Mouse (Mus musculus): Measurements from ENCODE around the gene Mnat1. TPM values are rescaled to one million over a fixed set of nuclear protein-coding genes. Genes with fewer than 3 reads are reported as not detected.
A peak's percentile ranks its signal among the peaks of the same experiment; 100 is the strongest.
"Not testable (repeated sequence)": the region's sequence is repeated elsewhere in the genome, so short reads cannot be mapped to it uniquely, and the experiment has no call there.

Mnat1 gene
- total and polyA plus RNA-seq, 2 experiments from 2014 or later, result 13.2 to 16.1 TPM

DNA sequence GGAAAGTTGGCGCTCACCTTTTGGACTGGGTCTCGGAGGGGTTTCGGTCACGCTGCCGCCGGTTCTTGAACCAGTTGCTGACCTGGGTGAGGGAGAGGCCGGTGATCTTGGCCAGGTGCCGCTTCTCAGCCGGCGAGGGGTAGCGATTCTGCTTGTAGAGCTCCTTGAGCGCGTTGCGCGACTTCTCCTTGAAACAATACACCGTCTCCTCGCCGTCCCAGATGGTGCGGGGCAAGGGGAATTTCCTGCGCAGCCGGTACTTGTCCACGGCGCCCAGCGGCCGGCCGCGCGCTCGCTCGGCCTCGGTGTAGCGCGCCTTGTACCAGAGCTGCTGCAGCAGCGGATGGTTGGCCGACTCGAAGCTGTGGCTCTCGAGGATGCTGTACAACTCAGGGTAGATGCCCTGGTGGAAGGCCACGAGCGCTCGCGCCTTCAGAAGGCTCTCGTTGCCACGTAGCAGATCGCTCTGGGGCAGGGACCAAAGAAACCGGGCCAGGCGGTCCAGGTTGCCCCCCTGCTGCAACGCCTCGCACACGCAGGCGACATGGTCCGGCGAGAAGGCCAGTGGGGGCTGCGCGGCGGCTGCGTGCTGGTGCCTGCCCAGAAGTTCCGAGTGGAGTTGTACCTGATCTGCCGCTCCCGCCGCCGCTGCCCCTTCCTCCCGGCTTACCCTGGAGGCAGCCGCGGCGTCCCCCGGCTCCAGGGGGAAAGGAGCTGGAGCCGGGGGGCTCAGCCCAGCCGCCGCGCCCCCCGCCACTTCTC lies 11.0 kb upstream of the Mnat1 start:
- DNase-seq (ENCODE audit: low spot score) (peak; percentile 5), ATAC-seq (ENCODE audit: low FRiP score) (no peak)
- under 1% methylated on average over 60 of the region's 71 CpGs for WGBS
- Histone ChIP-seq H3K4me2 (ENCODE audit: low read depth, low read length, poor library complexity, severe bottlenecking) (peak overlapping the region; percentile 100), H3K9ac (replicated peaks; ENCODE audit: low read length, poor library complexity, severe bottlenecking) (peak overlapping the region; percentile 63), H3K4me1 (ENCODE audit: insufficient read depth, low read length) (no peaks in the 10 kb centered on the region), H3K9me3 (ENCODE audit: low read length) (no peaks in the 10 kb centered on the region), H3K27me3 (ENCODE audit: insufficient read depth, low read length) (peaks cover 17% of the 10 kb centered on the region; the same call in 1 of the 2 replicates), H3K27ac (ENCODE audit: low read depth, low read length) (no peak overlapping the region), H3K36me3 (ENCODE audit: insufficient read depth, low read length) (no peaks in the 10 kb centered on the region), H3K4me3 (ENCODE audit: low read depth, low read length) (peak overlapping the region; percentile 52)
- TF ChIP-seq CTCF (IDR thresholded peaks at IDR 0.05), result no peak

DNA sequence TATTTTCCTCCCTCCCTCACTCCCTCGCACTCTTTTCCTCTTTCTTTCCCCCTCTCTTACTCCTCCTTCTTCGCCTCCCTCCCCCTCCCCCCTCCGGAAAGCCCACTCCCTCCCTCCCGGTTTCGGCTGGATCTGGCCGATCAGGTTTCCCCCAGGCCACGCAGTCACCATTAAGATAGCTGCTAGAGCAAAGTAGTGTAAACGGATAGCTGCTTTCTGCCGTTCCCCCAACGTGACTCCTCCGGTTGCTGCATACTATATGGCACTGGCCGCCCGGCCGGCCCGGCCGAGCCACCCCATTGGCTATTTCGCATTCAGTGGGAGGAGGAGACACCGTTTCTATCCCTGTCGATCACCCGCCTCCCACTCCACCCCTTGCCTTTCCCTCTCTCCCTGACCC lies 10.3 kb upstream of the Mnat1 start, which contains the start of gene Six4:
TSS of gene Six4 (minus strand) at position 261 of the 400 bp plus-strand sequence.
- Histone ChIP-seq H3K27me3 (ENCODE audit: insufficient read depth, low read length) (peaks cover 17% of the 10 kb centered on the region; the same call in 1 of the 2 replicates), H3K9ac (replicated peaks; ENCODE audit: low read length, poor library complexity, severe bottlenecking) (peak within 1 kb of the TSS; percentile 63), H3K4me3 (ENCODE audit: low read depth, low read length) (peak within 1 kb of the TSS; percentile 52), H3K27ac (ENCODE audit: low read depth, low read length) (no peak within 1 kb of the TSS), H3K4me2 (ENCODE audit: low read depth, low read length, poor library complexity, severe bottlenecking) (peak within 1 kb of the TSS; percentile 100), H3K36me3 (ENCODE audit: insufficient read depth, low read length) (no peaks in the 10 kb centered on the region), H3K4me1 (ENCODE audit: insufficient read depth, low read length) (no peaks in the 10 kb centered on the region), H3K9me3 (ENCODE audit: low read length) (no peaks in the 10 kb centered on the region)
- WGBS, result 0% methylated on average over 19 of the region's 20 CpGs
- no peak for TF ChIP-seq CTCF (IDR thresholded peaks at IDR 0.05)
- ATAC-seq (ENCODE audit: low FRiP score) (peak; percentile 73), DNase-seq (ENCODE audit: low spot score) (peak; percentile 74)

GRCm38 (mm10) chr12:73125250-73125649 lies 1.7 kb downstream of the Mnat1 start:
- no peak overlapping the region for H3K27ac ChIP-seq (ENCODE audit: low read depth, low read length)
- ATAC-seq (ENCODE audit: low FRiP score) (no peak), DNase-seq (ENCODE audit: low spot score) (no peak)
- TF ChIP-seq CTCF (IDR thresholded peaks at IDR 0.05), result no peak
- H3K36me3 ChIP-seq (ENCODE audit: insufficient read depth, low read length), result no peaks in the 10 kb centered on the region
- no peak overlapping the region for H3K4me3 ChIP-seq (ENCODE audit: low read depth, low read length)
- H3K9me3 ChIP-seq (ENCODE audit: low read length), result no peaks in the 10 kb centered on the region
- no peaks in the 10 kb centered on the region for H3K4me1 ChIP-seq (ENCODE audit: insufficient read depth, low read length)
- no peak overlapping the region for H3K9ac ChIP-seq (replicated peaks; ENCODE audit: low read length, poor library complexity, severe bottlenecking)
- 76% methylated on average over 4 of the region's 4 CpGs for WGBS
- H3K27me3 ChIP-seq (ENCODE audit: insufficient read depth, low read length), result no peaks in the 10 kb centered on the region
- H3K4me2 ChIP-seq (ENCODE audit: low read depth, low read length, poor library complexity, severe bottlenecking), result no peak overlapping the region

DNA sequence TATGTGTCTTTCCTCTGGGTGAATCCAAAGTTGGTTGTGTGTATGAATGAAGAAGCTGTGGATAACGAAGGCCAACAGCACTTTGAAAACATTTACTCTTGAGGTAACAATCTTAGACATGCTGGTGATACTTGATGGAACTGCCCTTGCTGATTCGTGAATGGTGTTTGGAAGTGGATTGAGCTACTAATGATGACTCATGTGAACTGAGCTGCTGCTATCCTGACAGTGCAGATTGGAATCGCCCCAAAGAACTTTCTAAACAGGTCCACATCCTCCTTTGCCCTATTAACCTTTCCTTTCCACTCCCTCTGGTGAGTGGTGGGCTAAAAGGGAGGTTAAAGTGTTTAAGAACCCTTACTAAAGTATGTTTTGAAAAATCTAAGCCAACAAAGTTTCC lies 17.2 kb downstream of the Mnat1 start:
- no peak for ATAC-seq (ENCODE audit: low FRiP score)
- H3K4me3 ChIP-seq (ENCODE audit: low read depth, low read length), result no peak overlapping the region
- no peaks in the 10 kb centered on the region for H3K4me1 ChIP-seq (ENCODE audit: insufficient read depth, low read length)
- H3K4me2 ChIP-seq (ENCODE audit: low read depth, low read length, poor library complexity, severe bottlenecking), result no peak overlapping the region
- DNase-seq (ENCODE audit: low spot score), result no peak
- WGBS, result 94% methylated on average over 3 of the region's 3 CpGs
- H3K36me3 ChIP-seq (ENCODE audit: insufficient read depth, low read length), result no peaks in the 10 kb centered on the region
- H3K27me3 ChIP-seq (ENCODE audit: insufficient read depth, low read length), result no peaks in the 10 kb centered on the region
- no peaks in the 10 kb centered on the region for H3K9me3 ChIP-seq (ENCODE audit: low read length)
- no peak overlapping the region for H3K27ac ChIP-seq (ENCODE audit: low read depth, low read length)
- H3K9ac ChIP-seq (replicated peaks; ENCODE audit: low read length, poor library complexity, severe bottlenecking), result no peak overlapping the region
- TF ChIP-seq CTCF (IDR thresholded peaks at IDR 0.05), result no peak

DNA sequence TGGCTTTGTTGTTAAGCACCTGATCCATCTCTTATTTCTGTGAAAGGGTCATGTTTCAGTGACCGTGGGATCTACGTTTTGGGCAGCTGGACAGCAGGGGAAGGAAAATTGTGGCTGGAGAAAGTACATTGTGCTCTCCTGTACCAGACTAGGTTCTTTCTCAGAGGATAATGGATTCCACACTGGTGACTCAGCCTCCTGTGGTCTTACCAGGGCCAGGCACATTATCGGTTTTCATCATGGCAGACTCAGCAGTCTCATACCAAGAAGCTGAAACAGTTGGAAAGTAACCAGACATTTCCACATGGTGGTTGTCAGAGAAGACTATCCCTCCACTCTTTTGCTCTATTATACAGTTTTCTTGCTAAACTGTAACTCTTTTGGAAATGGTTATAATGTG lies 23.7 kb downstream of the Mnat1 start:
- Histone ChIP-seq H3K4me1 (ENCODE audit: insufficient read depth, low read length) (no peaks in the 10 kb centered on the region), H3K9me3 (ENCODE audit: low read length) (no peaks in the 10 kb centered on the region), H3K36me3 (ENCODE audit: insufficient read depth, low read length) (no peaks in the 10 kb centered on the region), H3K4me2 (ENCODE audit: low read depth, low read length, poor library complexity, severe bottlenecking) (no peak overlapping the region), H3K27me3 (ENCODE audit: insufficient read depth, low read length) (no peaks in the 10 kb centered on the region), H3K4me3 (ENCODE audit: low read depth, low read length) (no peak overlapping the region), H3K27ac (ENCODE audit: low read depth, low read length) (no peak overlapping the region), H3K9ac (replicated peaks; ENCODE audit: low read length, poor library complexity, severe bottlenecking) (no peak overlapping the region)
- DNase-seq (ENCODE audit: low spot score) (no peak), ATAC-seq (ENCODE audit: low FRiP score) (no peak)
- WGBS, result 78% methylated on average over 3 of the region's 3 CpGs
- no peak for TF ChIP-seq CTCF (IDR thresholded peaks at IDR 0.05)

GRCm38 (mm10) chr12:73151038-73151437 lies 27.5 kb downstream of the Mnat1 start:
- not testable (repeated sequence) for H3K4me2 ChIP-seq (ENCODE audit: low read depth, low read length, poor library complexity, severe bottlenecking); H3K36me3 ChIP-seq (ENCODE audit: insufficient read depth, low read length); H3K4me1 ChIP-seq (ENCODE audit: insufficient read depth, low read length); H3K27ac ChIP-seq (ENCODE audit: low read depth, low read length); H3K4me3 ChIP-seq (ENCODE audit: low read depth, low read length); H3K9ac ChIP-seq (replicated peaks; ENCODE audit: low read length, poor library complexity, severe bottlenecking); H3K27me3 ChIP-seq (ENCODE audit: insufficient read depth, low read length); H3K9me3 ChIP-seq (ENCODE audit: low read length); ATAC-seq (ENCODE audit: low FRiP score); DNase-seq (ENCODE audit: low spot score)
- WGBS, result 92% methylated on average over 5 of the region's 5 CpGs

Measured in midbrain, postnatal 0 days (tissue).